Mouse (Mus musculus): Measurements from ENCODE around the gene Gm42688.

GRCm38 (mm10) chr6:83151721-83152120, 50.3 kb downstream of the Gm42688 start:
- TF ChIP-seq CTCF (IDR thresholded peaks at IDR 0.05; ENCODE audit: insufficient read depth, low read depth, low read length) (no peak), POLR2A (IDR thresholded peaks at IDR 0.05; ENCODE audit: insufficient read depth, low read depth, low read length) (no peak)
